Mouse (Mus musculus) testis, postnatal 10 days (tissue): Measurements from ENCODE around the gene Il25.

Source experiments
- DNase-seq: peaks from one replicate; pipeline ENCODE4 v3.0.0; 2021; ENCODE audit warnings: low spot score

Gene Il25

GRCm38 (mm10) chr14:54932645-54933150 is at the start of gene Il25:
Gene Il25 (plus strand): TSS chr14:54932695.
- DNase-seq = no peak

DNA sequence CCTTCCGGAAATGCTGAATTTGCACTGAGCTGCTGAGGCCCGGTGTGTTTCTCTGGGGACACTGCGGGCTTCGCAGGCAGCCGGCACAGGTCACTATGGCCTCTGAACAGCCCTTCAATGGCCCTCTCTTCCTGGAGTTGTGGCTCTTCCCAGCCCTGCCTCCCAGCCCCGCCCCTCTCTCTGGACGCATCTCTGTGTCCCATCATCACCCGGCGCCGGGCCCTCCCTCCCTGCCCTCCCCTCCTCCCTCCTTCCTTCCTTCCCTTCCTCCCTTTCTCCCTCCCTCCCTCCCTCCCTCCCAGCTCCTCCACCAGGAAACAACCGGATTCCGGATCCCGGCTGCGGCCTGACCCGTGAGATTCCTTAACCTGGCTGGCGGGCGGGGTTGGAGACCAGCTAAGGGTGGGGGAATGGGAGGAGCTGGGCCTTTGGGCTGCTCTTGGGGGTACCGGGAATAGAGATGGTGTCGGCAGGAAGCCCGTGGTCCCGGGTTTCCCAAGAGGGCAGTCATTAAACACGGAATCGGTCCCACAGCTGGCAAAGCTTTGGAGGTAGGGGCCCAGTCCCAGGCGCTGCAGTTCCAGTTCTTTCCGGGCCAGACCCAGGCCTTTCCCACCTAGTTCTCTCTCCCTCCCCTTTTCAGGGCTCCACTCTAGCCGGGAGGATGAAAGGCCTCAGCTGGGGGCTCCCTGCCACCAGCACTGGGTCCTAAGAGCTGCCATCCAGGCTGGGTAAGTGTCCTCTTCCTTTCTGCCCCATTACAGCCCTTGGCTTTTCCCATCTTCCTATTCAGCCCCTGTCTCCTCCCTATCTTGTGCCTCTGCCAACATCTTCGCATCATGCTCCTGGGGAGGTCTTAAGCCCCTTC is 49.1 kb upstream of the Il25 start, which contains the start of the genes Bcl2l2 and Gm20521:
Gene Bcl2l2, plus strand, starts transcription at position 224 of the 868 bp plus-strand sequence.
Gene Gm20521, plus strand, starts transcription at position 288 of the 868 bp plus-strand sequence.
- DNase-seq = peak; percentile 95

DNA sequence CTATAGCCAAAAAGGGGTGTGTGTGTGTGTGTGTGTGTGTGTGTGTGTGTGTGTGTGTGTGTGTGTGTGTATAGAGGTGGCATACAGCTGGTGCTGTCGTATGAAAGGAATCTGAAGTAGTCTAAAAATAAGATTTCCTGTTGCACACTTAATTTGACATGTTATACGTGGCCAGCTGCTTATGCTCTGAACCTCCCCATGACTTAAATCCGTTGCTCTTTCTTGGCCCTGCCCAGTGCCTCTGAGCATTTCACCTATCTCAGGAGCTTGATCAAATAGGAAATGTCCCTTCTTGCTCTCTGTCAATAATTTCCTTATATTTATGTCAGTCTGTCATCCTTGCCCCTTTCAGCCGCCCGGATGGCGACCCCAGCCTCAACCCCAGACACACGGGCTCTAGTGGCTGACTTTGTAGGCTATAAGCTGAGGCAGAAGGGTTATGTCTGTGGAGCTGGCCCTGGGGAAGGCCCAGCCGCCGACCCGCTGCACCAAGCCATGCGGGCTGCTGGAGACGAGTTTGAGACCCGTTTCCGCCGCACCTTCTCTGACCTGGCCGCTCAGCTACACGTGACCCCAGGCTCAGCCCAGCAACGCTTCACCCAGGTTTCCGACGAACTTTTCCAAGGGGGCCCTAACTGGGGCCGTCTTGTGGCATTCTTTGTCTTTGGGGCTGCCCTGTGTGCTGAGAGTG is 48.3 kb upstream of the Il25 start:
- no peak for DNase-seq

- peak; percentile 63 for DNase-seq
Measured at GRCm38 (mm10) chr14:54885309-54885708, 47.2 kb upstream of the Il25 start.

DNA sequence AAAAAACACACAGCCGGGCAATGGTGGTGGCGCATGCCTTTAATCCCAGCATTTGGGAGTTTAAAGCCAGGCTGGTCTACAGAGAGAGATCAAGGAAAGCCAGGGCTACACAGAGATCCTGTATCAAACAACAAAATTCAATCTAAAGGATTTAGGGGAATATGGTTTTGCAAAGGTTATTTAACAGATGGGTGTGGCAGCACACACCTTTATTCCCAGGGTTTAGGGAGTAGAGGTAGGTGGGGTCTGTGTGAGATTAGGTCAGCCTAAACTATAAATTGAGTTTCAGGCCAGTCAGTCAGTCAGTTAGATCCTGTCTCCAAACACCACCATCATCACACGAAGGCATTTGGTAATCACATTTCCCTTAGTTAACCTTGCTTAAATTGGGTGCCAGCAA is 40.3 kb upstream of the Il25 start, which contains the start of gene Pabpn1:
Gene Pabpn1, plus strand, starts transcription at position 301 of the 400 bp plus-strand sequence.
- DNase-seq = no peak

GRCm38 (mm10) chr14:54893651-54894181 is 38.8 kb upstream of the Il25 start:
- peak; percentile 94 for DNase-seq

- DNase-seq = peak; percentile 82
Measured at GRCm38 (mm10) chr14:54894296-54895151, 38.0 kb upstream of the Il25 start.

- peak; percentile 71 for DNase-seq
Measured at GRCm38 (mm10) chr14:54897445-54897844, 35.0 kb upstream of the Il25 start.

- DNase-seq = peak; percentile 70
Measured at GRCm38 (mm10) chr14:54900383-54900782, 32.1 kb upstream of the Il25 start.

GRCm38 (mm10) chr14:54903641-54904040 is 28.9 kb upstream of the Il25 start:
- DNase-seq = no peak

- no peak for DNase-seq
Measured at GRCm38 (mm10) chr14:54908682-54909081, 23.8 kb upstream of the Il25 start.

DNA sequence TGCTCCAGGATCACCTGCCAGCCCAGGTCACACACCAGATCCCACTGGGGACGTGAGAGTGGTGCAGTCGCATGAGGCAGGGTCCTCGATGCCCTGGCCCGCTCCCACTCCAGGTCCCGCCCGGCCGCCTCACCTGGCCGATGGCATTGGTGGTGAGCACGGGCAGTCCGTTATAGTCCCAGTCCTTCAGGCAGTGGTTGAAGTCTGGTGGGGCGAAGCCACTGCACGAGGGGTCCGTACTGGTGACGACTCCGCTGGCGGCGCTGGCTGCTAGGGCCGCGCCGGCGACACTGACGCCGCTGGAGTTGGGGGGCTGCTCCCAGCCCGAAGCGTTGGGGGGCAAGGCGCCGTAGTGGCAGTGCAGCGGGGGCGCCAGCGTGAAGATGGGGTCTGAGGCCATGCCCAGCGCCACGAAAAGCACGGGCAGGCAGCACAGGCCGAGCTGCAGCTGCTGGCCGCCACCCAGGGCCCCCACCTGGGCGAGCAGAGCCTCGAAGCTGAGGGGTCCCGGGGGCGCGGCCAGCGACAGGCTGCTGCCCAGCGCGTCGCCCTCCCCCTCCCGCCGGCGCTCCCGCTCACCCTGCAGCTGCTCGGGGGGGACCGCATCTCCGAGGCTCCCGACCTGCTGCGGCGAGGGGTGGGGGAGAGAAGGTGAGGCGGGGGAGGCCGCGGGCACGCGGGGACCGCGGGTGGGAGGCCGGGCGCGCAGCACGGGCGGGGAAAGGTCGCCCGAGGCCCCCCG is 20.2 kb upstream of the Il25 start:
- DNase-seq = peak; percentile 68

DNA sequence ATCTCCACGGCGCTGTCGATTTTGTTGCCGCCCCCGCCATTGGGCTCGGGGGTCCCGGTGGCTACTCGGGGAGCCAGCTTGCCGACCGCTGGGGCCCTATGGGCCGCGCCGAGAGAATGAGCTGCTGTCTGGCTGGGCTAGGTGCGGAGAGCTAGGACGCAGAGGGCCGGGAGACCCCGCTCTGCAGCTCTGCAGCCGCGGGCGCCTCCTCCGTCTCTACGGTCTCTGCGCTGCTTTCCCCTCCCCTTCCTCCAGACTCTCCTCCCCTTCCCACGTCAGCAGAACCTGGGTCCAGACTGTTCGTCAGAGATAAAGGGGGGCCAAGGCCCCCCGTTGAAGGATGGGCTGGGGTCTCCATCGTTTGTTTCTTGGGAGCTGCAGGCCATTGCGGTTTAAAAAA is 19.6 kb upstream of the Il25 start, which contains the start of gene Slc22a17:
Gene Slc22a17, minus strand, starts transcription at position 247 of the 400 bp plus-strand sequence.
- DNase-seq = peak; percentile 81

- no peak for DNase-seq
Measured at GRCm38 (mm10) chr14:54913343-54913742, 19.2 kb upstream of the Il25 start.

DNA sequence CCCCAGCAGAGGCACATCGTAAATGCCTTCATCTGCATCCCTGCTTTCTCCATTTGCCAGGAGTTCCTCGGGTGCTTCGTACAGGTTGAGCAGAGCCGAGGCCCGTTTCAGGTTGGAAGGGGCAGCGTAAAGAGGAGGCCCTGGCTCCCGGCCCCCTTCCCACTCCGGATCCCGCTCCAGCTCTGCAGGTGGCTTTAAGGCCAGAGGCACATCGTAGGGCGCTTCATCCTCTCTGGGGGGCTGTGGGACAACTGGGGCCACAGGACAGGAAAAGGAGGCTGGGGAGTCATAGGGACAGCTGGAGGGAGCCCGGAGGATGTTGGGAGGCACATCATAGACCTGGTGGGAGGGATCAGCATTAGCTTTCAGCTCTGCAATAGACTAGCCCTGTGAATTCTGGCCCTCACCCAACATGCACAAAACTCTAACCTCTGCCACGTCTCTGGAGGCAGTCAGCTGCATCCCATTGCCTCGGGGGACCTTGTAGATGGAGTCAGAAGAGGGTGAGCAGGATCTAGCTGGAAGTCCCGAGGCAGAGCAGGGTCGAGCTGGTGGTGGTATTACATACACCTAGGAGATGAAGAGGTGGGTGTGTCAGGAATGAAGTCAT is 12.3 kb upstream of the Il25 start:
- DNase-seq = no peak

GRCm38 (mm10) chr14:54924641-54925348 is 7.7 kb upstream of the Il25 start:
- DNase-seq = peak; percentile 63

DNA sequence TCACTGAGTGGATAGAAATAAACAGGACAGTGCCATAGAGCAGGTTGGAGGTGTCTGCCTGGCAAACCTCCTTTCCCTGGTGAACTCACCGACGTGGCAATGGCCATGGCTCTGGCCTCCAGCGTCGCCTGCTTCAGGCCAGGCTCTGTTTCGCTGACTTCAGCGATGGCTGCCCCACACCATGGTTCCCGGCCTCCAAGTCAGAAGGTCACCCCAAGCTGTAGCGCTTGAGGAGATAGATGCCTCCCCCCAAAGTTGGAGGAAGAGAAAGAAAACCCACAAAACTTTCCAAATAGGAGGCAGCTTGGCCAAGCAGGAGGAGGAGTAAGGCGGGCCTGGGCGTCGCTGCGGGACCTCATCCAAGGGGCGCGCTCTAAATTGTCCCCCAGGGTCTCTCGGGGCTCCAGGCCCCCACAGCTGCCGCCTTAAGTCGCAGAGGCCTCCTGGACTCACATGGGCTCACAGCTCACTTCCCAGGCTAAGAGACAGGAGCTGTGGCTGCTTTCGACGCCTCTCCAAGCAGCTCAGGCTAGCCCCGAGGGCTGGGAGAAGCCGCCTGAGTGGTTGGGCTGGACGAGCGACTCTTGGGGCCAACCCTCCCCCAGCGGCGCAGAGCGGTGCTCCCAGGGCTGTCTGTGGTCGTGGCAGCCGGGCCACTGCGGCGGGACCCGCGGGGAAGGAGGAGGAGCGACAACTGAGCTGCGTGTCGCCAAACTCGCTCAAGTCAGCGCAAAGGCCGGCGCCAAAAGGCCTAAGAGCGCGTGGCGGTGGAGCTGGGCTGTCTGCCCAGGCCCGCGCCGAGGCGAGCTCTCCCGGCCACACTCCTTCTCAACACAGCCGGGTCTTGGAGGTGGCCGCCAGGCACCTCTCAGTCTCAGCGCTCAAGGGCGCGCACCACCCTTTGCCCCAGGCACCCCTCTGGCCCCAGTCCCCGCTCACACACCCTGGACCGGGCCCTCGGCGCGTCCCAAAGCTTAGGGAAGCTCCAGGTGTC is 6.8 kb upstream of the Il25 start, which contains the start of gene Efs:
Gene Efs, minus strand, starts transcription at position 778 of the 994 bp plus-strand sequence.
- DNase-seq = peak; percentile 74
